Mouse (Mus musculus) lung, adult 2 months (tissue): ENCODE results near the gene Slc38a5.

Experiments used
- CTCF ChIP-seq: fragments of 200-500 bp; IDR thresholded peaks from 2 replicates; pipeline ENCODE4 v1.5.1; 2011; ENCODE audit warnings: mild to moderate bottlenecking, low read length, control low read depth; ENCODE audit not compliant: insufficient read depth
- POLR2A ChIP-seq: fragments of 200-500 bp; IDR thresholded peaks from 2 replicates; pipeline ENCODE4 v1.6.1; 2011; ENCODE audit warnings: low read depth, mild to moderate bottlenecking, control low read depth, low read length, borderline replicate concordance; ENCODE audit errors: extremely low read depth

DNA sequence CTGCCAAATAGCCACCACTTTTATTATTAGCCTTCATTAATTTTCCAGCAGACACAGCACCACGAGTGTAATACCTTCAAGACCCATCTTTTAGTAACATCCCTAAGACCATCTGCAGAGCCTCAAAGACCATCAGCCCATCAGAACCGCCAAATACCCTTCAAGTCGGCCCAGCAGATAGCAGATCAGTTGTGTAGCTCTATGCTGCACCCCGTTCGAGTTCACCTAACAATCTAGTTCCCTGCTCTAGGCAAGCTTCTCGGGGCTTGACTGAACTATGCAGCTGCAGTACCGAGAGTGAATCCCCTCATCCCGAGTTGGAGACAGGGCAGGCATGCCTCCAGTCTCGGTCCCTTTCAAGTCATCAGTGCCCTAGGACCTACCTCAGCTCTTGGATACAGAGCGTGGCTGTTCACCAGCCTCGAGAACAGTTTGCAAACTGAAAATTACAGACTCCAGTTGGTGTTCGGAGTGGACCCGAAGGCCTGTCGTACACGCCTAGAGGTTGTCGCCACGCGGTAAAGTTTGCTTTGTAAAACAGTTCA, 19.1 kb upstream of the Slc38a5 start:
- TF ChIP-seq POLR2A = peak; percentile 40; the same call in 1 of the 2 replicates
- no peak for TF ChIP-seq CTCF
